Mouse (Mus musculus): ENCODE data around the gene Mrpl4.
"Not testable (repeated sequence)": the region's sequence is repeated elsewhere in the genome, so short reads cannot be mapped to it uniquely, and the experiment has no call there.

DNA sequence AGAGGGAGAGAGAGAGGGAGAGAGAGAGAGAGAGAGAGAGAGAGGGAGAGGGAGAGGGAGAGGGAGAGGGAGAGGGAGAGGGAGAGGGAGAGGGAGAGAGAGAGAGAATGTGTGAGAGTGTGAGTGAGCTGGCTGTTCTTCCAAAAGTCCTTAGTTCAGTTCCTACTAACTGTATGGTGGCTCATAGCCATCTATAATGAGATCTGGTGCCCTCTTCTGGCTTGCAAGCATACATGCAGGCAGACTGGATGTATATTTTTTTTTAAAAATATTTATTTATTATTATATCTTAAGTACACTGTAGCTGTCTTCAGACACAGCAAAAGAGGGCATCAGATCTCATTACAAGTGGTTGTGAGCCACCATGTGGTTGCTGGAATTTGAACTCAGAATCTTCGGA lies 4.2 kb upstream of the Mrpl4 start:
- not testable (repeated sequence) for TF ChIP-seq GATA1 (IDR thresholded peaks at IDR 0.05; ENCODE audit: borderline replicate concordance, low read length); POLR2AphosphoS5 (IDR thresholded peaks at IDR 0.05; ENCODE audit: insufficient replicate concordance, low read depth, low read length)
- 0 out of 2 replicates have a peak, but pooled peaks have one; percentile 10 for TF ChIP-seq CTCF (IDR thresholded peaks at IDR 0.05; ENCODE audit: low read depth, low read length)
